In genomic region chr1:178623889-178624288, GRCm38 (mm10) we compare ENCODE assay signal across 18 mouse cellular contexts.
A peak's percentile ranks its signal among the peaks of the same experiment; 100 is the strongest.
DNase-seq lines count a peak whose midpoint lies in the region; ATAC-seq lines count a peak whose summit lies in the region.
"Had no signal": no experiment of that assay in that cellular context is flagged by ENCODE, and none has a peak within 500 bp of the region (broad histone marks: within the 10 kb centered on the region; RNA-seq: fewer than 3 reads in every experiment).

No protein-coding gene starts in this region.

- no peak overlapping the region for H3K4me2 ChIP-seq in neural tube, embryonic 15.5 days
- H3K4me2 ChIP-seq: embryonic facial prominence, embryonic 12.5 days; heart, embryonic 15.5 days; liver, embryonic 13.5 days had no signal

- peak; percentile 13 to 42 for DNase-seq in frontal cortex, postnatal 36 days (ENCODE audit: low spot score in 2 of 2)
- DNase-seq in frontal cortex, postnatal 10 days (ENCODE audit: low spot score in 2 of 2) = no peak
- DNase-seq in neural tube, embryonic 10.5 days (ENCODE audit: extremely low spot score, low spot score) = no peak
- peak; percentile 54 for DNase-seq in layer of hippocampus, adult 9-11 months
- peak; percentile 37 to 46 for DNase-seq in right cerebral cortex, postnatal 10 days (ENCODE audit: low spot score in 2 of 2)
- DNase-seq in T-cell, adult 2 months (ENCODE audit: low spot score) = no peak
- DNase-seq: adrenal gland, postnatal 36 days; kidney, adult 2 months; liver, embryonic 13.5 days; lung, postnatal 14 days; thymus, postnatal 36 days had no signal

- ATAC-seq in neural tube, embryonic 15.5 days (ENCODE audit: low FRiP score) = peak; percentile 21; the same call in 1 of the 2 replicates
- no peak for ATAC-seq in erythroblast, adult 5-6 weeks (replicated peaks; ENCODE audit: low FRiP score, poor library complexity, severe bottlenecking)
- ATAC-seq: activated CD4-positive, CD25-positive, alpha-beta regulatory T cell, adult 4 months had no signal

- H3K4me1 ChIP-seq in neural tube, embryonic 15.5 days = peaks cover 23% of the 10 kb centered on the region
- H3K4me1 ChIP-seq: heart, embryonic 15.5 days had no signal

- 0 out of 2 replicates have a peak overlapping the region, but pooled peaks have one; percentile 34 for H3K27ac ChIP-seq in neural tube, embryonic 15.5 days (replicated peaks)
- H3K27ac ChIP-seq: embryonic facial prominence, embryonic 12.5 days; heart, embryonic 15.5 days; liver, embryonic 13.5 days; midbrain, embryonic 10.5 days had no signal

- H3K4me3 ChIP-seq in neural tube, embryonic 15.5 days (replicated peaks) = no peak overlapping the region
- H3K4me3 ChIP-seq: embryonic facial prominence, embryonic 12.5 days; heart, embryonic 15.5 days; liver, embryonic 13.5 days; midbrain, embryonic 10.5 days; myocyte had no signal

- no peak overlapping the region for H3K9ac ChIP-seq in neural tube, embryonic 15.5 days (replicated peaks)
- H3K9ac ChIP-seq: embryonic facial prominence, embryonic 12.5 days; heart, embryonic 15.5 days; liver, embryonic 13.5 days had no signal

- no peaks in the 10 kb centered on the region for H3K9me3 ChIP-seq in neural tube, embryonic 15.5 days (replicated peaks)
- H3K9me3 ChIP-seq: embryonic facial prominence, embryonic 12.5 days; heart, embryonic 15.5 days; liver, embryonic 13.5 days; midbrain, embryonic 10.5 days had no signal

- no peaks in the 10 kb centered on the region for H3K27me3 ChIP-seq in neural tube, embryonic 15.5 days (replicated peaks)
- H3K27me3 ChIP-seq: embryonic facial prominence, embryonic 12.5 days; heart, embryonic 15.5 days; liver, embryonic 13.5 days had no signal

- H3K36me3 ChIP-seq in neural tube, embryonic 15.5 days = no peaks in the 10 kb centered on the region
- H3K36me3 ChIP-seq: embryonic facial prominence, embryonic 12.5 days; heart, embryonic 15.5 days; liver, embryonic 13.5 days; midbrain, embryonic 10.5 days had no signal

- WGBS in neural tube, embryonic 15.5 days = 43% methylated on average over 9 of the region's 9 CpGs

Comparison
In these comparisons a context has a peak if more than half of its experiments do, and no peak if none do; other contexts are left out.
1. DNase-seq: peak in frontal cortex, postnatal 36 days (2 of 2), layer of hippocampus, adult 9-11 months (single experiment) and right cerebral cortex, postnatal 10 days (2 of 2); none in frontal cortex, postnatal 10 days (0 of 2), neural tube, embryonic 10.5 days (single experiment) and T-cell, adult 2 months (single experiment).